Mouse (Mus musculus) ES-Bruce4 (cell line): ENCODE measurements around the gene Agpat1.

Source experiments
- CTCF ChIP-seq: IDR thresholded peaks from one replicate; pipeline ENCODE4 v1.8.1; 2011; ENCODE audit warnings: low read depth, low read length
- EP300 ChIP-seq: IDR thresholded peaks from 2 replicates; pipeline ENCODE4 v1.6.1; 2011; ENCODE audit warnings: low read depth, low read length; ENCODE audit not compliant: insufficient read depth
- POLR2A ChIP-seq: IDR thresholded peaks from one replicate; pipeline ENCODE4 v1.8.1; 2011; ENCODE audit warnings: low read length; ENCODE audit not compliant: insufficient read depth

DNA sequence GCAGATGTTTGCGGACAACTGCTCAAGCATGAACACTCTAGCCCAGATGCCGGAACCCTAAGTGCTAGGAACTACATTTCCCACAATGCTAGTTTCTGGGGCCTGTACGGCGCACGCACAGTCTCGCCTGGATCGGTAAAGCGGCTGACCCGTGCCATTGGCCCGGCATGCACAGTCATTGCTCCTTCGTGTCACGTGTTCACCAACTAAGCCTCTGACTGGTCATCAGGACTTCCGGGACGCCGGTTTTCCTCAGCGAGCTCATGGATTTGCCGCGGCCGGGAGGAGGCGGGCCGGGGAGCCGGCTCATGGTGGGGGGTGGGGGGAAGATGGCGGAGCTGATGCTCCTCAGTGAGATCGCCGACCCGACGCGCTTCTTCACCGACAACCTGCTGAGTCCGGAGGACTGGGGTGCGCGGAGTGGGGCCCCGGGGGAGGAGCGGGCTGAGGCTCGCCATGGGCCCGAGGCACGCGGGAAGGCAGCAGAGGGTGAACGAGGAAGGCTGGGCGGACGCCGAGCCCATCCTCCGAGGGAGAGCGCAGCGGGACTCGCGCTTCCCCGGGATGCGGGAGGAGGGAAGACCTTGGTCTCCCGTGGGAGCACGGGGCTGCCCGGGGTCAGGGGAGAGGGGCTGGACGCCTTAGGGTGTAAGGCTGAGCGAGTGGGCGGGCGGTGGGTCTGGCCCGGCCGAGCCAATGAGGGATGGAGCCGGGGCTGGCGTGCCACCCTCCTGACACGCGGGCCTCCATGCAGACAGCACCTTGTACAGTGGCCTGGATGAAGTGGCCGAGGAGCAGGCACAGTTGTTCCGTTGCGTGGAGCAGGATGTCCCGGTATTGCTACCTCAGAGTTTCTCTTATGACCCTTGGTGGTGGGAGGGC, 43.1 kb downstream of the Agpat1 start, which contains the start of gene Atf6b:
- no peak for TF ChIP-seq POLR2A
- no peak for TF ChIP-seq CTCF
- TF ChIP-seq EP300 = no peak
